Mouse (Mus musculus): Measurements from ENCODE around the gene Eif5a. TPM values are rescaled to one million over a fixed set of nuclear protein-coding genes. Genes with fewer than 3 reads are reported as not detected.

The Eif5a gene
- polyA plus RNA-seq, 1 experiment = 230 TPM

DNA sequence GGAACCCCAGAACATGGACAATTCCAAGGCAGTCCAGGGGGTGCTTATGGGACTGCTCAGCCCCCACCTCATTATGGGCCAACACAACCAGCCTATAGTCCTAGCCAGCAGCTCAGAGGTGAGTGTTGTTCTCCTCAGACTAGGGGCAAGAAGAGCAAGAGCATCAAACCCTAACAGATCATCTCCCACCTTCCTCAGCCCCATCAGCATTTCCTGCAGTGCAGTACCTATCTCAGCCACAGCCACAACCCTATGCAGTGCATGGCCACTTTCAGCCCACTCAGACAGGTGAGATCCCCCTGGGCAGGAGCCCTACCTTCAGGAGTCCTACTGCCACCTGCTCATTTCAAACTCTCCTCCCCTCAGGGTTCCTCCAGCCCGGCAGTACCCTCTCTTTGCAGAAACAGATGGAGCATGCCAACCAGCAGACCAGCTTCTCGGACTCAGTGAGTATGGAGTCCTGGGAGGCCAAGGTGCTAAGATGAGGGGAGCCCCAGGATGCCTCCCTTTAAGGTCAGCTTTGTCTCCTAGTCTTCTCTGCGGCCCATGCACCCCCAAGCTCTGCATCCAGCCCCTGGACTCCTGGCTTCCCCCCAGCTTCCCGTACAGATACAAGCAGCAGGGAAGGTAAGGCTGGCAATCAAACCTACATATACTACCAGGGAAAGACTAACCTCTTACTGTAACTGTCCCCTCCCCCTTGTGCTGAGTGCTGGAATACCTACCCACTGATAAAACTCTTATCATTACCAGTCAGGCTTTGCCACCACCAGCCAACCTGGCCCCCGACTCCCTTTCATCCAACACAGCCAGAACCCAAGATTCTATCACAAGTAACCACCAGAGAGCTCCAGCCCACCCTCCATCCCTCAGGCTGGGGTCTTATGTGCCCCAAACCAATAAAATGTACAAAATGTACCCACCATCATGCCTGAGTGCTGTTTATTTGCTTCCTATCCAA lies 5.8 kb downstream of the Eif5a start:
- Histone ChIP-seq H3K4me3 (ENCODE audit: low read depth, low read length) (no peak overlapping the region), H3K4me1 (ENCODE audit: control insufficient read depth, insufficient read depth, insufficient read length, low read length) (peaks cover 14% of the 10 kb centered on the region), H3K27me3 (ENCODE audit: control insufficient read depth, insufficient read depth, low read length) (no peaks in the 10 kb centered on the region), H3K27ac (ENCODE audit: insufficient read depth, low read depth, low read length) (no peak overlapping the region), H3K36me3 (ENCODE audit: control insufficient read depth, insufficient read depth, low read length) (peaks cover 50% of the 10 kb centered on the region)
- 42% methylated on average over 5 of the region's 5 CpGs for WGBS
- TF ChIP-seq CTCF (IDR thresholded peaks at IDR 0.05; ENCODE audit: extremely low read depth, insufficient read length, insufficient replicate concordance, low read depth, low read length) (peak; percentile 12; the same call in 1 of the 2 replicates), POLR2A (IDR thresholded peaks at IDR 0.05; ENCODE audit: low read depth, low read length) (no peak)

GRCm38 (mm10) chr11:69914917-69915430 lies 6.8 kb downstream of the Eif5a start:
- H3K36me3 ChIP-seq (ENCODE audit: control insufficient read depth, insufficient read depth, low read length) = peaks cover 58% of the 10 kb centered on the region
- H3K4me3 ChIP-seq (ENCODE audit: low read depth, low read length) = peak overlapping the region; percentile 92; the same call in 1 of the 2 replicates
- TF ChIP-seq CTCF (IDR thresholded peaks at IDR 0.05; ENCODE audit: extremely low read depth, insufficient read length, insufficient replicate concordance, low read depth, low read length) (no peak), POLR2A (IDR thresholded peaks at IDR 0.05; ENCODE audit: low read depth, low read length) (no peak)
- peaks cover 14% of the 10 kb centered on the region for H3K4me1 ChIP-seq (ENCODE audit: control insufficient read depth, insufficient read depth, insufficient read length, low read length)
- H3K27me3 ChIP-seq (ENCODE audit: control insufficient read depth, insufficient read depth, low read length) = no peaks in the 10 kb centered on the region
- H3K27ac ChIP-seq (ENCODE audit: insufficient read depth, low read depth, low read length) = no peak overlapping the region
- WGBS = 31% methylated on average over 9 of the region's 9 CpGs

- Histone ChIP-seq H3K4me1 (ENCODE audit: control insufficient read depth, insufficient read depth, insufficient read length, low read length) (peaks cover 14% of the 10 kb centered on the region), H3K4me3 (ENCODE audit: low read depth, low read length) (peak overlapping the region; percentile 92), H3K27ac (ENCODE audit: insufficient read depth, low read depth, low read length) (peak overlapping the region; percentile 51), H3K36me3 (ENCODE audit: control insufficient read depth, insufficient read depth, low read length) (peaks cover 63% of the 10 kb centered on the region), H3K27me3 (ENCODE audit: control insufficient read depth, insufficient read depth, low read length) (no peaks in the 10 kb centered on the region)
- 2% methylated on average over 17 of the region's 17 CpGs for WGBS
- TF ChIP-seq CTCF (IDR thresholded peaks at IDR 0.05; ENCODE audit: extremely low read depth, insufficient read length, insufficient replicate concordance, low read depth, low read length) (no peak), POLR2A (IDR thresholded peaks at IDR 0.05; ENCODE audit: low read depth, low read length) (no peak)
Observed at GRCm38 (mm10) chr11:69914372-69914764, 7.4 kb downstream of the Eif5a start.

GRCm38 (mm10) chr11:69913554-69914371 lies 8.0 kb downstream of the Eif5a start, which contains the start of gene Gps2:
Gps2 (plus strand) TSS chr11:69913888.
- H3K4me1 ChIP-seq (ENCODE audit: control insufficient read depth, insufficient read depth, insufficient read length, low read length) = peaks cover 9% of the 10 kb centered on the region
- no peaks in the 10 kb centered on the region for H3K27me3 ChIP-seq (ENCODE audit: control insufficient read depth, insufficient read depth, low read length)
- peaks cover 67% of the 10 kb centered on the region for H3K36me3 ChIP-seq (ENCODE audit: control insufficient read depth, insufficient read depth, low read length)
- H3K4me3 ChIP-seq (ENCODE audit: low read depth, low read length) = peak within 1 kb of the TSS; percentile 92
- WGBS = 1% methylated on average over 61 of the region's 61 CpGs
- peak within 1 kb of the TSS; percentile 51 for H3K27ac ChIP-seq (ENCODE audit: insufficient read depth, low read depth, low read length)
- peak; percentile 55; the same call in 1 of the 2 replicates for TF ChIP-seq POLR2A (IDR thresholded peaks at IDR 0.05; ENCODE audit: low read depth, low read length)
- TF ChIP-seq CTCF (IDR thresholded peaks at IDR 0.05; ENCODE audit: extremely low read depth, insufficient read length, insufficient replicate concordance, low read depth, low read length) = no peak

DNA sequence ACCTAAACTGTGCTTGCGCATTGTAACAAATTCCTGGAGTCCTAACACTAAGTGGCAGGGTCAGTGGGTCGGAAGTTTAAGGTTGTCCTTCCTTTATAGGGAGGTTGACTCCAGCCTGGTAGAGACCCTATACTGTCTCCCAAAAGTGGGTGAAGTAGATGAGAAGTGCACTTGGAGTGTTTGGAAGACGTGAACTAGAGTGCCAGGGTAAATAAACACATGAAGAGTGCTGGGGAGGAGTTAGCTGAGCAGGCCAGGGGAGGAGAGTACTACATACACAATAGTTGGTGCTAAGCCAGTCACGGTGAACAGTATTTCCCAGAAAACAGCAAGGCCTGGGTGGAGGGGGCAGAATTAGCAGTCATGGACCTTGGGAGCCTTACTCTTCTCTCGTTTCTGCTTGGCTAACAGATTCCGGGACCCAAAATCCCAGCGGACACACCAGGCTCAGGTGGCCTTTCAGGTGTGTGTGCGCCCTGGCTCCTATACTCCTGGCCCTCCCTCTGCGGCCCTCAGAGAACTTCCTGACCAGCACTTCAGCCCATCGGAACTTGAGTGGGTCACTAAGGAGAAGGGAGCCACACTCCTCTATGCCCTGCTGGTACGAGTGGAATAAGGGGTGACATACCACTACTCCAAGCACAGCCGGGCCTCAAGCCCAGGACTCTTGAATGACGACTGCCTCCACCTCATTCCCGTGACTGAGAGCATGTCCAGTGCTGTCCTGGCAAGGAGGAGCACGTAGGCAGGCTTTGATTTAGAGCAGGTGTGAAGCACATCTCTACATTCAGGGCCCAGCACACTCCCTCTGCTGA lies 8.8 kb downstream of the Eif5a start:
- WGBS = 73% methylated on average over 15 of the region's 15 CpGs
- peaks cover 67% of the 10 kb centered on the region for H3K36me3 ChIP-seq (ENCODE audit: control insufficient read depth, insufficient read depth, low read length)
- H3K4me1 ChIP-seq (ENCODE audit: control insufficient read depth, insufficient read depth, insufficient read length, low read length) = peaks cover 9% of the 10 kb centered on the region
- TF ChIP-seq CTCF (IDR thresholded peaks at IDR 0.05; ENCODE audit: extremely low read depth, insufficient read length, insufficient replicate concordance, low read depth, low read length) (no peak), POLR2A (IDR thresholded peaks at IDR 0.05; ENCODE audit: low read depth, low read length) (no peak)
- no peak overlapping the region for H3K27ac ChIP-seq (ENCODE audit: insufficient read depth, low read depth, low read length)
- H3K4me3 ChIP-seq (ENCODE audit: low read depth, low read length) = peak overlapping the region; percentile 92
- no peaks in the 10 kb centered on the region for H3K27me3 ChIP-seq (ENCODE audit: control insufficient read depth, insufficient read depth, low read length)

GRCm38 (mm10) chr11:69911701-69912100 lies 10.1 kb downstream of the Eif5a start:
- Histone ChIP-seq H3K4me1 (ENCODE audit: control insufficient read depth, insufficient read depth, insufficient read length, low read length) (peaks cover 9% of the 10 kb centered on the region), H3K4me3 (ENCODE audit: low read depth, low read length) (peak overlapping the region; percentile 45), H3K27ac (ENCODE audit: insufficient read depth, low read depth, low read length) (peak overlapping the region; percentile 52; the same call in 1 of the 2 replicates), H3K27me3 (ENCODE audit: control insufficient read depth, insufficient read depth, low read length) (no peaks in the 10 kb centered on the region), H3K36me3 (ENCODE audit: control insufficient read depth, insufficient read depth, low read length) (peaks cover 68% of the 10 kb centered on the region)
- TF ChIP-seq CTCF (IDR thresholded peaks at IDR 0.05; ENCODE audit: extremely low read depth, insufficient read length, insufficient replicate concordance, low read depth, low read length) = no peak
- no peak for TF ChIP-seq POLR2A (IDR thresholded peaks at IDR 0.05; ENCODE audit: low read depth, low read length)
- 83% methylated on average over 6 of the region's 6 CpGs for WGBS

Data from small intestine, adult 2 months (tissue).